Mouse (Mus musculus): ENCODE results near the gene B4gat1. TPM values are rescaled to one million over a fixed set of nuclear protein-coding genes. Genes with fewer than 3 reads are reported as not detected.

Gene B4gat1
- polyA plus RNA-seq (2014; fragmentation: Illumina TruSeq; extraction: RNeasy Lipid Tissue Mini Kit (QIAGEN cat#74804); ENCODE audit: low read depth, low replicate concordance) = 42.6 TPM

GRCm38 (mm10) chr19:5038709-5039156 is at the start of gene B4gat1, which contains the start of gene AC124502.3:
TSS of gene B4gat1 (plus strand) at chr19:5038826.
TSS of gene AC124502.3 (plus strand) at chr19:5038891.

DNA sequence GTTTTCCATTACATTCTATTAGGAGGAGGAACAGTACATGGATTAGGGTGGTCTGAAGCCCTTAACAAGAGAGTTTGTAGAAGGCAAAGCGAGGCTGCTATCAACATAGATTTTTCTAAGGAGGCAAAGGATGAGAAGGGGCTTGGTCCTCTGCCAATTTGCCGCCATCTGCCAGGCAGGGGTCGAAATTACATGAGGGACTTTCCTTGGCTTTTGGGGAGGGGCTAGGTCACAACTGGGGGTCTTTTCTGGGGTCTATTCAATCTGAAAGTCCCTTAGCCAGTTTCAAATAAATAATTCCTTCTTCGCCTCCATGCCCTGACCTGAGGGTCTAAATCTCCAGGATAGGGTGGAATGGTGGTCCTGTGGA is 48.4 kb upstream of the B4gat1 start, which contains the start of gene Npas4:
Gene Npas4 (minus strand): TSS at position 61 of the 370 bp plus-strand sequence.

GRCm38 (mm10) chr19:5023621-5024479 is 14.8 kb upstream of the B4gat1 start, which contains the start of gene Slc29a2:
TSS of gene Slc29a2 (plus strand) at chr19:5023860.

GRCm38 (mm10) chr19:5040862-5041523 is 2.4 kb downstream of the B4gat1 start, which contains the start of gene Brms1:
TSS of gene Brms1 (plus strand) at chr19:5041354.

GRCm38 (mm10) chr19:5050047-5050905 is 11.7 kb downstream of the B4gat1 start, which contains the start of gene Rin1:
TSS of gene Rin1 (plus strand) at chr19:5050481.

GRCm38 (mm10) chr19:5067867-5068569 is 29.4 kb downstream of the B4gat1 start, which contains the start of gene Cd248:
TSS of gene Cd248 (plus strand) at chr19:5068078.

GRCm38 (mm10) chr19:5085145-5085863 is 46.7 kb downstream of the B4gat1 start, which contains the start of gene Tmem151a:
TSS of gene Tmem151a (minus strand) at chr19:5085531.

GRCm38 (mm10) chr19:5087884-5088728 is 49.5 kb downstream of the B4gat1 start, which contains the start of gene Yif1a:
TSS of gene Yif1a (plus strand) at chr19:5088538.

Other genes with a start within 250 kb of the B4gat1 start
- gene Rbm4, start 244.9 kb upstream of the B4gat1 start, polyA plus RNA-seq (2014; fragmentation: Illumina TruSeq; extraction: RNeasy Lipid Tissue Mini Kit (QIAGEN cat#74804); ENCODE audit: low read depth, low replicate concordance) = 22.9 TPM
- 9.5 TPM for gene Gm21992, start 227.2 kb upstream of the B4gat1 start, polyA plus RNA-seq (2014; fragmentation: Illumina TruSeq; extraction: RNeasy Lipid Tissue Mini Kit (QIAGEN cat#74804); ENCODE audit: low read depth, low replicate concordance)
- 11.5 TPM for gene Rbm14, start 227.2 kb upstream of the B4gat1 start, polyA plus RNA-seq (2014; fragmentation: Illumina TruSeq; extraction: RNeasy Lipid Tissue Mini Kit (QIAGEN cat#74804); ENCODE audit: low read depth, low replicate concordance)
- gene Ccs, start 199.5 kb upstream of the B4gat1 start, polyA plus RNA-seq (2014; fragmentation: Illumina TruSeq; extraction: RNeasy Lipid Tissue Mini Kit (QIAGEN cat#74804); ENCODE audit: low read depth, low replicate concordance) = 33.2 TPM
- gene Ccdc87, start 199.5 kb upstream of the B4gat1 start, polyA plus RNA-seq (2014; fragmentation: Illumina TruSeq; extraction: RNeasy Lipid Tissue Mini Kit (QIAGEN cat#74804); ENCODE audit: low read depth, low replicate concordance) = not detected
- gene Ctsf, start 183.7 kb upstream of the B4gat1 start, polyA plus RNA-seq (2014; fragmentation: Illumina TruSeq; extraction: RNeasy Lipid Tissue Mini Kit (QIAGEN cat#74804); ENCODE audit: low read depth, low replicate concordance) = 63.9 TPM
- gene Actn3, start 160.9 kb upstream of the B4gat1 start, polyA plus RNA-seq (2014; fragmentation: Illumina TruSeq; extraction: RNeasy Lipid Tissue Mini Kit (QIAGEN cat#74804); ENCODE audit: low read depth, low replicate concordance) = 0.71 TPM
- gene Zdhhc24, start 160.2 kb upstream of the B4gat1 start, polyA plus RNA-seq (2014; fragmentation: Illumina TruSeq; extraction: RNeasy Lipid Tissue Mini Kit (QIAGEN cat#74804); ENCODE audit: low read depth, low replicate concordance) = 4.5 TPM
- 2.6 TPM for gene Bbs1, start 132.2 kb upstream of the B4gat1 start, polyA plus RNA-seq (2014; fragmentation: Illumina TruSeq; extraction: RNeasy Lipid Tissue Mini Kit (QIAGEN cat#74804); ENCODE audit: low read depth, low replicate concordance)
- gene Dpp3, start 110.5 kb upstream of the B4gat1 start, polyA plus RNA-seq (2014; fragmentation: Illumina TruSeq; extraction: RNeasy Lipid Tissue Mini Kit (QIAGEN cat#74804); ENCODE audit: low read depth, low replicate concordance) = 24.4 TPM
- gene Peli3, start 95.7 kb upstream of the B4gat1 start, polyA plus RNA-seq (2014; fragmentation: Illumina TruSeq; extraction: RNeasy Lipid Tissue Mini Kit (QIAGEN cat#74804); ENCODE audit: low read depth, low replicate concordance) = 2.7 TPM
- gene Mrpl11, start 76.7 kb upstream of the B4gat1 start, polyA plus RNA-seq (2014; fragmentation: Illumina TruSeq; extraction: RNeasy Lipid Tissue Mini Kit (QIAGEN cat#74804); ENCODE audit: low read depth, low replicate concordance) = 87.5 TPM
- 0.81 TPM for gene Npas4, start 48.5 kb upstream of the B4gat1 start, polyA plus RNA-seq (2014; fragmentation: Illumina TruSeq; extraction: RNeasy Lipid Tissue Mini Kit (QIAGEN cat#74804); ENCODE audit: low read depth, low replicate concordance)
- gene Slc29a2, start 15.0 kb upstream of the B4gat1 start, polyA plus RNA-seq (2014; fragmentation: Illumina TruSeq; extraction: RNeasy Lipid Tissue Mini Kit (QIAGEN cat#74804); ENCODE audit: low read depth, low replicate concordance) = 14.6 TPM
- 1.0 TPM for gene AC124502.3, start 65 bp downstream of the B4gat1 start, polyA plus RNA-seq (2014; fragmentation: Illumina TruSeq; extraction: RNeasy Lipid Tissue Mini Kit (QIAGEN cat#74804); ENCODE audit: low read depth, low replicate concordance)
- gene Brms1, start 2.5 kb downstream of the B4gat1 start, polyA plus RNA-seq (2014; fragmentation: Illumina TruSeq; extraction: RNeasy Lipid Tissue Mini Kit (QIAGEN cat#74804); ENCODE audit: low read depth, low replicate concordance) = 19.7 TPM
- gene Rin1, start 11.7 kb downstream of the B4gat1 start, polyA plus RNA-seq (2014; fragmentation: Illumina TruSeq; extraction: RNeasy Lipid Tissue Mini Kit (QIAGEN cat#74804); ENCODE audit: low read depth, low replicate concordance) = 1.7 TPM
- gene Cd248, start 29.3 kb downstream of the B4gat1 start, polyA plus RNA-seq (2014; fragmentation: Illumina TruSeq; extraction: RNeasy Lipid Tissue Mini Kit (QIAGEN cat#74804); ENCODE audit: low read depth, low replicate concordance) = 10.5 TPM
- gene Tmem151a, start 46.7 kb downstream of the B4gat1 start, polyA plus RNA-seq (2014; fragmentation: Illumina TruSeq; extraction: RNeasy Lipid Tissue Mini Kit (QIAGEN cat#74804); ENCODE audit: low read depth, low replicate concordance) = 2.0 TPM
- gene Yif1a, start 49.7 kb downstream of the B4gat1 start, polyA plus RNA-seq (2014; fragmentation: Illumina TruSeq; extraction: RNeasy Lipid Tissue Mini Kit (QIAGEN cat#74804); ENCODE audit: low read depth, low replicate concordance) = 90.7 TPM
- 0.34 TPM for gene Cnih2, start 59.7 kb downstream of the B4gat1 start, polyA plus RNA-seq (2014; fragmentation: Illumina TruSeq; extraction: RNeasy Lipid Tissue Mini Kit (QIAGEN cat#74804); ENCODE audit: low read depth, low replicate concordance)
- 163 TPM for gene Rab1b, start 68.2 kb downstream of the B4gat1 start, polyA plus RNA-seq (2014; fragmentation: Illumina TruSeq; extraction: RNeasy Lipid Tissue Mini Kit (QIAGEN cat#74804); ENCODE audit: low read depth, low replicate concordance)
- 41.4 TPM for gene Klc2, start 79.7 kb downstream of the B4gat1 start, polyA plus RNA-seq (2014; fragmentation: Illumina TruSeq; extraction: RNeasy Lipid Tissue Mini Kit (QIAGEN cat#74804); ENCODE audit: low read depth, low replicate concordance)
- gene Pacs1, start 234.3 kb downstream of the B4gat1 start, polyA plus RNA-seq (2014; fragmentation: Illumina TruSeq; extraction: RNeasy Lipid Tissue Mini Kit (QIAGEN cat#74804); ENCODE audit: low read depth, low replicate concordance) = 19.3 TPM

Measured in heart, adult 10 weeks (tissue).